Mouse (Mus musculus) liver, postnatal 0 days (tissue): ENCODE results near the gene Nhlrc4.

ENCODE experiments used
- CTCF ChIP-seq: sonication (generic); IDR thresholded peaks from 2 replicates; pipeline ENCODE4 v1.5.1; 2016; ENCODE audit warnings: antibody characterized with exemption, low read depth
- EP300 ChIP-seq: IDR thresholded peaks from 2 replicates; pipeline ENCODE4 v1.6.1; 2016; ENCODE audit warnings: antibody characterized with exemption, low read depth, mild to moderate bottlenecking

- TF ChIP-seq CTCF = no peak
- TF ChIP-seq EP300 = no peak
Measured at GRCm38 (mm10) chr17:25950706-25951105, 5.9 kb upstream of the Nhlrc4 start.
